ENCODE assay signal across 15 mouse cellular contexts in the genomic region with DNA sequence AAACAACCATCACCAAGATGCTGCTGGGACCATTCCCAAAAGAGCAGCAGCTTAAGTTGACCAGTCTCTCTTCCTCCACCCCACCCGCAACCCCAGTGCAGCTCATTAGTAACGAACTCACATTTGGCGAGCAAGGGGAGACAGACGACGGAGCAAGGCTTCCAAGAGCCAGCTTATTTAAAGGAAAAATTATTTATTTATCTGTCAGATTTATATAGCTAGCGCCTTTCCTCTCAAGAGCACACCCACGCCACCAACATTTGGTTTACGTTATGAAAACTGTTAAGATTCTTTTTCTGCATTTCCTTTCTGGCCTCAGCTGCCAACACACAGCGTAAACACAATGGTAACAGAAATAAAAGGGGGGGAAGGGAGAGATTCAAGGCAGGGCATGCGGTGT. TPM values are rescaled to one million over a fixed set of nuclear protein-coding genes. Genes with fewer than 3 reads are reported as not detected.
A peak's percentile ranks its signal among the peaks of the same experiment; 100 is the strongest.
DNase-seq lines count a peak whose midpoint lies in the region; ATAC-seq and TF ChIP-seq lines count a peak whose summit lies in the region.
"Had no signal": no experiment of that assay in that cellular context is flagged by ENCODE, and none has a peak within 500 bp of the region (broad histone marks: within the 10 kb centered on the region; RNA-seq: fewer than 3 reads in every experiment).

No protein-coding gene starts in this region.

- H3K27me3 ChIP-seq in intestine, embryonic 14.5 days (replicated peaks; ENCODE audit: control insufficient read depth, insufficient read depth, low read length): no peaks in the 10 kb centered on the region
- H3K27me3 ChIP-seq in intestine, postnatal 0 days (replicated peaks; ENCODE audit: control insufficient read depth, insufficient read depth, low read length): no peaks in the 10 kb centered on the region
- H3K27me3 ChIP-seq: CH12.LX; forebrain, embryonic 15.5 days; limb, embryonic 12.5 days had no signal

- no peak for DNase-seq in intestine, embryonic 14.5 days (ENCODE audit: low spot score)
- peak; percentile 58 for DNase-seq in lung, postnatal 10 days
- no peak for DNase-seq in lung, postnatal 14 days
- DNase-seq in cerebellum, postnatal 14 days: peak; percentile 38 to 55
- DNase-seq in natural killer cell, adult 2 months (ENCODE audit: low spot score in 2 of 2): no peak
- no peak for DNase-seq in heart, postnatal 10 days
- DNase-seq: heart, postnatal 4 days; right cerebral cortex, adult 18-20 months had no signal

- no peak for TF ChIP-seq CTCF in intestine, postnatal 0 days (IDR thresholded peaks at IDR 0.05; ENCODE audit: low read depth)
- TF ChIP-seq CTCF in olfactory bulb, adult 2 months (IDR thresholded peaks at IDR 0.05; ENCODE audit: insufficient read depth, low read depth, low read length): no peak

- H3K4me3 ChIP-seq in intestine, embryonic 14.5 days (ENCODE audit: low read depth, low read length): no peak overlapping the region
- H3K4me3 ChIP-seq in intestine, postnatal 0 days (ENCODE audit: low read depth, low read length): no peak overlapping the region
- H3K4me3 ChIP-seq in olfactory bulb, adult 2 months (ENCODE audit: insufficient read depth, low read depth, low read length): no peak overlapping the region
- H3K4me3 ChIP-seq: forebrain, embryonic 15.5 days; limb, embryonic 12.5 days; myocyte had no signal

- ATAC-seq in intestine, embryonic 14.5 days (replicated peaks; ENCODE audit: low FRiP score, low TSS enrichment, low read depth): no peak
- ATAC-seq in intestine, postnatal 0 days: no peak
- ATAC-seq: activated CD4-positive, CD25-positive, alpha-beta regulatory T cell, adult 4 months; forebrain, embryonic 15.5 days had no signal

- WGBS in intestine, embryonic 14.5 days: 37% methylated on average over 10 of the region's 10 CpGs
- 58% methylated on average over 10 of the region's 10 CpGs for WGBS in intestine, postnatal 0 days
- 49% methylated on average over 10 of the region's 10 CpGs for whole genome bisulfite sequencing in olfactory bulb, adult 2 months

- H3K4me2 ChIP-seq in intestine, embryonic 14.5 days (ENCODE audit: low read length): 0 out of 2 replicates have a peak overlapping the region, but pooled peaks have one; percentile 8
- no peak overlapping the region for H3K4me2 ChIP-seq in intestine, postnatal 0 days (replicated peaks; ENCODE audit: low read depth)
- H3K4me2 ChIP-seq: forebrain, embryonic 15.5 days; limb, embryonic 12.5 days had no signal

- intact Hi-C loops in heart, postnatal 10 days (cut with DNase I): no loop called here

- 0 out of 2 replicates have a peak, but pooled peaks cover 3% of the 10 kb centered on the region for H3K36me3 ChIP-seq in intestine, embryonic 14.5 days (ENCODE audit: control insufficient read depth, insufficient read depth, low read length)
- H3K36me3 ChIP-seq in intestine, postnatal 0 days (ENCODE audit: control insufficient read depth, insufficient read depth): peaks cover 7% of the 10 kb centered on the region; the same call in 1 of the 2 replicates
- H3K36me3 ChIP-seq: forebrain, embryonic 15.5 days had no signal

- H3K4me1 ChIP-seq in intestine, embryonic 14.5 days (replicated peaks; ENCODE audit: control insufficient read depth, insufficient read depth, low read length): peaks cover 16% of the 10 kb centered on the region; the same call in 1 of the 2 replicates
- H3K4me1 ChIP-seq in intestine, postnatal 0 days (replicated peaks; ENCODE audit: control insufficient read depth, insufficient read depth, low read length): no peaks in the 10 kb centered on the region; the same call in 1 of the 2 replicates
- peaks cover 21% of the 10 kb centered on the region for H3K4me1 ChIP-seq in olfactory bulb, adult 2 months (ENCODE audit: control insufficient read depth, insufficient read depth, low read length)

- no peak overlapping the region for H3K27ac ChIP-seq in intestine, embryonic 14.5 days (ENCODE audit: low read depth)
- no peak overlapping the region for H3K27ac ChIP-seq in intestine, postnatal 0 days (ENCODE audit: low read depth, low read length)
- H3K27ac ChIP-seq in olfactory bulb, adult 2 months (ENCODE audit: insufficient read depth, low read depth, low read length): peak overlapping the region; percentile 55; the same call in 1 of the 2 replicates
- H3K27ac ChIP-seq: forebrain, embryonic 15.5 days; limb, embryonic 12.5 days had no signal

- H3K9me3 ChIP-seq in intestine, embryonic 14.5 days (ENCODE audit: control insufficient read depth, low read length): no peaks in the 10 kb centered on the region
- H3K9me3 ChIP-seq in intestine, postnatal 0 days (ENCODE audit: control insufficient read depth): no peaks in the 10 kb centered on the region
- H3K9me3 ChIP-seq: forebrain, embryonic 15.5 days; limb, embryonic 12.5 days had no signal

- no peak for TF ChIP-seq POLR2A in olfactory bulb, adult 2 months (IDR thresholded peaks at IDR 0.05; ENCODE audit: insufficient read depth, low read depth, low read length)

- H3K9ac ChIP-seq in intestine, embryonic 14.5 days (ENCODE audit: low read length): no peak overlapping the region
- H3K9ac ChIP-seq in intestine, postnatal 0 days (ENCODE audit: low read depth, low read length): no peak overlapping the region
- H3K9ac ChIP-seq: forebrain, embryonic 15.5 days; limb, embryonic 12.5 days had no signal

RNA-seq across cellular contexts. Expression of a gene that starts 34.0 kb away (rescaled TPM):
- 13.8 and 16.6 TPM in 2 replicates for polyA plus RNA-seq in intestine, embryonic 14.5 days (2014; fragmentation: Nextera tagmentation; extraction: Ambion mirVana)
- polyA plus RNA-seq in intestine, postnatal 0 days (2015; fragmentation: Nextera tagmentation; extraction: Ambion mirVana): 5.4 and 5.7 TPM in 2 replicates
- polyA plus RNA-seq in olfactory bulb, adult 2 months (2012; ENCODE audit: insufficient read depth, insufficient read length, low replicate concordance, missing spikeins): not detected in 2 replicates
- total RNA-seq in heart, postnatal 10 days (2021): 1 to 10 TPM; 8.7 to 8.8 TPM

Comparison
In these comparisons a context has a peak if more than half of its experiments do, and no peak if none do; other contexts are left out.
1. DNase-seq: peak in lung, postnatal 10 days (single experiment) and cerebellum, postnatal 14 days (2 of 2); none in intestine, embryonic 14.5 days (single experiment), lung, postnatal 14 days (single experiment), natural killer cell, adult 2 months (0 of 2) and heart, postnatal 10 days (0 of 2).